In genomic region chr8:26380668-26381067, GRCm38 (mm10) we compare ENCODE assay signal across 9 mouse cellular contexts.
DNase-seq lines count a peak whose midpoint lies in the region; ATAC-seq and TF ChIP-seq lines count a peak whose summit lies in the region.
"Had no signal": no experiment of that assay in that cellular context is flagged by ENCODE, and none has a peak within 500 bp of the region (broad histone marks: within the 10 kb centered on the region; RNA-seq: fewer than 3 reads in every experiment).

No protein-coding gene starts in this region.

- H3K9ac ChIP-seq in forebrain, embryonic 16.5 days (replicated peaks; ENCODE audit: low read depth, low read length): no peak overlapping the region
- H3K9ac ChIP-seq in lung, postnatal 0 days (replicated peaks; ENCODE audit: low read depth): no peak overlapping the region
- H3K9ac ChIP-seq: stomach, embryonic 15.5 days had no signal

- ATAC-seq in forebrain, embryonic 16.5 days: no peak
- ATAC-seq in lung, postnatal 0 days: no peak

- TF ChIP-seq CTCF in lung, postnatal 0 days (IDR thresholded peaks at IDR 0.05): peak; percentile 81

- H3K4me3 ChIP-seq in forebrain, embryonic 10.5 days: no peak overlapping the region
- no peak overlapping the region for H3K4me3 ChIP-seq in forebrain, embryonic 16.5 days (replicated peaks; ENCODE audit: low read length)
- no peak overlapping the region for H3K4me3 ChIP-seq in lung, postnatal 0 days (ENCODE audit: low read depth, low read length)
- H3K4me3 ChIP-seq: stomach, embryonic 15.5 days had no signal

- no peak overlapping the region for H3K4me2 ChIP-seq in forebrain, embryonic 16.5 days (ENCODE audit: low read length)
- H3K4me2 ChIP-seq in lung, postnatal 0 days (replicated peaks; ENCODE audit: low read depth, low read length): no peak overlapping the region
- H3K4me2 ChIP-seq: stomach, embryonic 15.5 days had no signal

- TF ChIP-seq EP300 in lung, postnatal 0 days (IDR thresholded peaks at IDR 0.05): no peak

- H3K4me1 ChIP-seq in forebrain, embryonic 10.5 days: peaks cover 19% of the 10 kb centered on the region
- peaks cover 6% of the 10 kb centered on the region for H3K4me1 ChIP-seq in forebrain, embryonic 16.5 days (replicated peaks; ENCODE audit: control insufficient read depth, insufficient read depth, low read length)
- no peaks in the 10 kb centered on the region for H3K4me1 ChIP-seq in lung, postnatal 0 days (ENCODE audit: insufficient read depth, low read depth, low read length)

- H3K27ac ChIP-seq in forebrain, embryonic 10.5 days: no peak overlapping the region
- no peak overlapping the region for H3K27ac ChIP-seq in forebrain, embryonic 16.5 days (ENCODE audit: low read length)
- H3K27ac ChIP-seq in lung, postnatal 0 days (ENCODE audit: low read length): no peak overlapping the region
- H3K27ac ChIP-seq: stomach, embryonic 15.5 days had no signal

- no peaks in the 10 kb centered on the region for H3K9me3 ChIP-seq in forebrain, embryonic 10.5 days
- H3K9me3 ChIP-seq in forebrain, embryonic 16.5 days (ENCODE audit: control insufficient read depth, low read length): no peaks in the 10 kb centered on the region
- H3K9me3 ChIP-seq in lung, postnatal 0 days (ENCODE audit: low read length): no peaks in the 10 kb centered on the region
- H3K9me3 ChIP-seq: stomach, embryonic 15.5 days had no signal

- H3K36me3 ChIP-seq in forebrain, embryonic 10.5 days (replicated peaks): no peaks in the 10 kb centered on the region
- no peaks in the 10 kb centered on the region for H3K36me3 ChIP-seq in forebrain, embryonic 16.5 days (ENCODE audit: control insufficient read depth, insufficient read depth)
- no peaks in the 10 kb centered on the region for H3K36me3 ChIP-seq in lung, postnatal 0 days (ENCODE audit: insufficient read depth, low read length)
- H3K36me3 ChIP-seq: stomach, embryonic 15.5 days had no signal

- H3K27me3 ChIP-seq in forebrain, embryonic 10.5 days (ENCODE audit: poor library complexity, severe bottlenecking): peaks cover 4% of the 10 kb centered on the region; the same call in 1 of the 2 replicates
- H3K27me3 ChIP-seq in forebrain, embryonic 16.5 days (replicated peaks; ENCODE audit: control insufficient read depth, insufficient read depth, low read length): no peaks in the 10 kb centered on the region
- no peaks in the 10 kb centered on the region for H3K27me3 ChIP-seq in lung, postnatal 0 days (replicated peaks; ENCODE audit: insufficient read depth, low read length)
- H3K27me3 ChIP-seq: stomach, embryonic 15.5 days had no signal

- 33% methylated on average over 3 of the region's 3 CpGs for WGBS in forebrain, embryonic 10.5 days
- WGBS in forebrain, embryonic 16.5 days: 32% methylated on average over 3 of the region's 3 CpGs
- WGBS in lung, postnatal 0 days: 29% methylated on average over 3 of the region's 3 CpGs

- peak; percentile 43 for DNase-seq in forebrain, embryonic 10.5 days (ENCODE audit: extremely low spot score, low spot score)
- DNase-seq in B cell, adult 2 months: peak; percentile 64 to 66
- DNase-seq in brain, embryonic 18.5 days (ENCODE audit: low read depth, low spot score): peak; percentile 26
- DNase-seq in frontal cortex, postnatal 10 days (ENCODE audit: low spot score in 2 of 2): peak; percentile 10 to 64
- DNase-seq in kidney, postnatal 4 days: peak; percentile 74 to 79
- peak; percentile 65 for DNase-seq in lung, postnatal 0 days (ENCODE audit: low spot score)
- DNase-seq in spleen, postnatal 4 days (ENCODE audit: low spot score in 2 of 2): peak; percentile 31 to 72

Comparison
In these comparisons a context has a peak if more than half of its experiments do, and no peak if none do; other contexts are left out.
1. DNase-seq: peak in every context shown above with its lines; median percentile 76 in kidney, postnatal 4 days; 65 in B cell, adult 2 months; 65 in lung, postnatal 0 days; 52 in spleen, postnatal 4 days; 43 in forebrain, embryonic 10.5 days; 37 in frontal cortex, postnatal 10 days; 26 in brain, embryonic 18.5 days.